Mouse (Mus musculus): Measurements from ENCODE around the gene Zfp866. TPM values are rescaled to one million over a fixed set of nuclear protein-coding genes. Genes with fewer than 3 reads are reported as not detected.

Zfp866 gene
- polyA plus RNA-seq, 1 experiment from 2014 or later = 39.6 TPM

GRCm38 (mm10) chr8:69808094-69808863 lies 17.3 kb upstream of the Zfp866 start, which contains the start of gene Gmip:
Gmip (plus strand) TSS chr8:69808679.
- Histone ChIP-seq H3K4me1 (replicated peaks) (peaks cover 19% of the 10 kb centered on the region), H3K9me3 (no peaks in the 10 kb centered on the region), H3K9ac (peak within 1 kb of the TSS; percentile 87), H3K4me2 (peak within 1 kb of the TSS; percentile 83), H3K27me3 (no peaks in the 10 kb centered on the region), H3K36me3 (peaks cover 73% of the 10 kb centered on the region), H3K4me3 (peak within 1 kb of the TSS; percentile 62), H3K27ac (replicated peaks) (peak within 1 kb of the TSS; percentile 80)
- ATAC-seq (ENCODE audit: low read depth) = peak; percentile 84
- 4% methylated on average over 28 of the region's 28 CpGs for WGBS

- H3K27ac ChIP-seq (replicated peaks) = no peak overlapping the region
- H3K9me3 ChIP-seq = no peaks in the 10 kb centered on the region
- peaks cover 75% of the 10 kb centered on the region for H3K36me3 ChIP-seq
- peaks cover 19% of the 10 kb centered on the region for H3K4me1 ChIP-seq (replicated peaks)
- 89% methylated on average over 5 of the region's 5 CpGs for WGBS
- ATAC-seq (ENCODE audit: low read depth) = no peak
- no peak overlapping the region for H3K9ac ChIP-seq
- no peaks in the 10 kb centered on the region for H3K27me3 ChIP-seq
- H3K4me2 ChIP-seq = no peak overlapping the region
- H3K4me3 ChIP-seq = no peak overlapping the region
These were observed 16.3 kb upstream of the Zfp866 start for GRCm38 (mm10) chr8:69807236-69807635.

- Histone ChIP-seq H3K9me3 (no peaks in the 10 kb centered on the region), H3K27me3 (no peaks in the 10 kb centered on the region), H3K36me3 (peaks cover 75% of the 10 kb centered on the region), H3K27ac (replicated peaks) (no peak overlapping the region), H3K4me2 (no peak overlapping the region), H3K4me1 (replicated peaks) (peaks cover 19% of the 10 kb centered on the region), H3K4me3 (no peak overlapping the region), H3K9ac (no peak overlapping the region)
- 95% methylated on average over 9 of the region's 9 CpGs for WGBS
- no peak for ATAC-seq (ENCODE audit: low read depth)
These were observed 14.5 kb upstream of the Zfp866 start for GRCm38 (mm10) chr8:69805491-69805890.

- H3K36me3 ChIP-seq = peaks cover 79% of the 10 kb centered on the region
- 96% methylated on average over 10 of the region's 10 CpGs for WGBS
- no peak overlapping the region for H3K27ac ChIP-seq (replicated peaks)
- H3K9me3 ChIP-seq = no peaks in the 10 kb centered on the region
- H3K4me1 ChIP-seq (replicated peaks) = peaks cover 19% of the 10 kb centered on the region
- no peaks in the 10 kb centered on the region for H3K27me3 ChIP-seq
- ATAC-seq (ENCODE audit: low read depth) = no peak
- H3K4me3 ChIP-seq = no peak overlapping the region
- no peak overlapping the region for H3K9ac ChIP-seq
- no peak overlapping the region for H3K4me2 ChIP-seq
These were observed 14.1 kb upstream of the Zfp866 start for GRCm38 (mm10) chr8:69805086-69805485.

- peaks cover 85% of the 10 kb centered on the region for H3K36me3 ChIP-seq
- H3K4me1 ChIP-seq (replicated peaks) = peaks cover 14% of the 10 kb centered on the region
- H3K27me3 ChIP-seq = no peaks in the 10 kb centered on the region
- H3K4me2 ChIP-seq = no peak overlapping the region
- H3K9me3 ChIP-seq = no peaks in the 10 kb centered on the region
- no peak overlapping the region for H3K27ac ChIP-seq (replicated peaks)
- H3K9ac ChIP-seq = no peak overlapping the region
- no peak for ATAC-seq (ENCODE audit: low read depth)
- WGBS = 93% methylated on average over 6 of the region's 6 CpGs
- H3K4me3 ChIP-seq = no peak overlapping the region
These were observed 13.6 kb upstream of the Zfp866 start for GRCm38 (mm10) chr8:69804537-69804936.

DNA sequence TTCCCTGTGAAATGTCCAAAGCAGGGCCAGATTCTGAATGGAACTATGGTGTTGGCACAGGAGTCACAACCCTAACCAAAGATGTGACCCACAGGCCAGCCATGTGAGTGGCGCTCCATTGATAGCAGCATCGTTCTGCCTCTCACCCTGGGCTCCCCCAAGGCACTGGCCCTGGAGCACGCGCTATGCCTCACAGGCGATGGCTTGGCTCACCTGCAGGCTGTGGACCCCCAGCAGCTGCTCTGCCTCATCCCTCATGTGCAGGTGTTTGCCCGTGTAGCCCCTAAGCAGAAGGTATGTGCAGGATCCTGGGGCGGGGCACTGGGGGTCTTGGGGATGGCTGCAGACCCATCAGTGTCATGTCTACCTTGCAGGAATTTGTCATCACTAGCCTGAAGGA lies 12.4 kb upstream of the Zfp866 start:
- H3K27ac ChIP-seq (replicated peaks) = no peak overlapping the region
- no peaks in the 10 kb centered on the region for H3K9me3 ChIP-seq
- no peak overlapping the region for H3K4me2 ChIP-seq
- H3K4me1 ChIP-seq (replicated peaks) = peaks cover 7% of the 10 kb centered on the region
- WGBS = 97% methylated on average over 7 of the region's 7 CpGs
- no peak overlapping the region for H3K9ac ChIP-seq
- peaks cover 96% of the 10 kb centered on the region for H3K36me3 ChIP-seq
- no peak overlapping the region for H3K4me3 ChIP-seq
- no peak for ATAC-seq (ENCODE audit: low read depth)
- H3K27me3 ChIP-seq = no peaks in the 10 kb centered on the region

DNA sequence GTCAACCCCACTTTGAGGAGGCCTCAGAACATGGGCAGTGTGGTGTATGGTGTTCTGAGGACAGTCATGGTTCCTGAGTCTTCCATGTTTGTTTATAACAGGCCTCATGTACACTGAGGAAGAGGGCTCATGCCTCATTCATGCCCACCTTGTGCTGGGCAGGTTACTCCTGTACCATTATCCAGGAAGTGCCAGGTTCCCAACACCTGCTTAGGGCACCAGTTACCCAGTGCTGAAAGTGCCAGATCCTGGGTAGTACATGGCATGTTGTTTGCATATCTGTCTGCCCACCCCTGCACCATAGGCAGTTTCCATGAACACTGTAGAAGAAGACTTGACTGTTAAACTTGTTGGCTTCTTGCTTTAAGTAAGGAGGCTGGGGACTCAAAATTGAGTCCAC lies 11.2 kb upstream of the Zfp866 start:
- no peaks in the 10 kb centered on the region for H3K9me3 ChIP-seq

GRCm38 (mm10) chr8:69801796-69802195 lies 10.8 kb upstream of the Zfp866 start:
- WGBS = 95% methylated on average over 4 of the region's 4 CpGs

More for the DNA sequence above, 11.2 kb upstream of the Zfp866 start:
- H3K27me3 ChIP-seq = no peaks in the 10 kb centered on the region
- ATAC-seq (ENCODE audit: low read depth) = no peak
- no peak overlapping the region for H3K9ac ChIP-seq
- H3K36me3 ChIP-seq = peaks cover 99% of the 10 kb centered on the region
- H3K4me2 ChIP-seq = no peak overlapping the region
- H3K4me1 ChIP-seq (replicated peaks) = no peaks in the 10 kb centered on the region
- no peak overlapping the region for H3K27ac ChIP-seq (replicated peaks)
- no peak overlapping the region for H3K4me3 ChIP-seq

GRCm38 (mm10) chr8:69799946-69800345 lies 9.0 kb upstream of the Zfp866 start:
- H3K36me3 ChIP-seq = peaks cover 99% of the 10 kb centered on the region
- no peaks in the 10 kb centered on the region for H3K9me3 ChIP-seq
- H3K9ac ChIP-seq = no peak overlapping the region

More at GRCm38 (mm10) chr8:69801796-69802195, 10.8 kb upstream of the Zfp866 start:
- no peaks in the 10 kb centered on the region for H3K4me1 ChIP-seq (replicated peaks)
- no peak overlapping the region for H3K4me2 ChIP-seq
- no peak overlapping the region for H3K9ac ChIP-seq
- H3K4me3 ChIP-seq = no peak overlapping the region
- H3K27ac ChIP-seq (replicated peaks) = no peak overlapping the region
- no peaks in the 10 kb centered on the region for H3K9me3 ChIP-seq
- ATAC-seq (ENCODE audit: low read depth) = no peak
- peaks cover 99% of the 10 kb centered on the region for H3K36me3 ChIP-seq
- no peaks in the 10 kb centered on the region for H3K27me3 ChIP-seq

DNA sequence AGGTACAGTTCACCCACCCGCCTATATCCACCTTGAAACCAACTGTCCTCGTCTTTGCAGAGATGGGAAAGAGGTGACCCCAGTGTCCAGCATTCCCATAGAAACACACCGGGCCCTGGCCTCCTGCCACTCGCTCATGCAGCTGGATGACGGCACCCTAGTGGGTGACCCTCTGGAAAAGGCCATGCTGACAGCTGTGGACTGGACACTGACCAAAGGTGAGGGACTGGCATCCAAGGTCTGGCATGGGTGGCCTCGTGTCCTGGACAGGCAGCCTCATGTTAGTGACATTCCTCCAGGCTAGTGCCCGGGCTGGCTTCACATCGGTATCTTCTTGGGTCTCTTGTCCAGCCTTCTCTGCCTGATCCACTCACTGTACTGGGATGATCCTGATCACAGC lies 8.3 kb upstream of the Zfp866 start:
- Histone ChIP-seq H3K36me3 (peaks cover 100% of the 10 kb centered on the region), H3K27ac (replicated peaks) (no peak overlapping the region), H3K9ac (no peak overlapping the region), H3K9me3 (no peaks in the 10 kb centered on the region), H3K4me2 (no peak overlapping the region), H3K27me3 (no peaks in the 10 kb centered on the region), H3K4me1 (replicated peaks) (no peaks in the 10 kb centered on the region), H3K4me3 (no peak overlapping the region)
- no peak for ATAC-seq (ENCODE audit: low read depth)
- WGBS = 91% methylated on average over 8 of the region's 8 CpGs

More at GRCm38 (mm10) chr8:69799946-69800345, 9.0 kb upstream of the Zfp866 start:
- no peak for ATAC-seq (ENCODE audit: low read depth)
- H3K4me2 ChIP-seq = no peak overlapping the region
- no peak overlapping the region for H3K27ac ChIP-seq (replicated peaks)
- H3K4me3 ChIP-seq = no peak overlapping the region
- 92% methylated on average over 5 of the region's 5 CpGs for whole genome bisulfite sequencing
- no peaks in the 10 kb centered on the region for H3K27me3 ChIP-seq
- H3K4me1 ChIP-seq (replicated peaks) = no peaks in the 10 kb centered on the region

DNA sequence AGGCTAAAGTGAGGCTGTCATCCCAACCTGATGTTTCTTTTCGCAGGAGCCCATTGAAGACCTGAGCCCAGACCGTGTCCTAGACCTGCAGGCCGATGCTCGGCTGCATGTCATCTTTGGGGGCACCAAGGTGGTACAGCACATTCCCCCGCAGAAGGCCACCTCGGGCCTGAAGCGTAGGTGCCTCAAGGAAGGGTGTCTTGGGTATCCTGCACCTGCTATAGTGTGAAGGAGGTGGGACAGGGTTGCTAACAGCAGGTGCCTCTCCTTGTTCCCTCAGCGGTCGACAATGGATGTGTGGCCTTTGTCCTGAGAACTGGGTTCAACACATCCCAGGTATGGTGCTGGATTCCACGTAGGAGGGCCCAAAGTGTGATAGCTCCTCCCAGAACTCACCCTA lies 6.7 kb upstream of the Zfp866 start:
- H3K4me2 ChIP-seq = no peak overlapping the region
- H3K4me1 ChIP-seq (replicated peaks) = peaks cover 11% of the 10 kb centered on the region
- H3K27ac ChIP-seq (replicated peaks) = no peak overlapping the region
- no peak overlapping the region for H3K4me3 ChIP-seq
- no peak overlapping the region for H3K9ac ChIP-seq
- WGBS = 94% methylated on average over 10 of the region's 10 CpGs
- ATAC-seq (ENCODE audit: low read depth) = no peak
- H3K36me3 ChIP-seq = peaks cover 95% of the 10 kb centered on the region
- no peaks in the 10 kb centered on the region for H3K9me3 ChIP-seq
- no peaks in the 10 kb centered on the region for H3K27me3 ChIP-seq

GRCm38 (mm10) chr8:69796721-69797345 lies 5.9 kb upstream of the Zfp866 start:
- no peak for ATAC-seq (ENCODE audit: low read depth)
- Histone ChIP-seq H3K27ac (replicated peaks) (no peak overlapping the region), H3K4me3 (no peak overlapping the region), H3K27me3 (no peaks in the 10 kb centered on the region), H3K4me2 (no peak overlapping the region), H3K9ac (no peak overlapping the region), H3K9me3 (no peaks in the 10 kb centered on the region), H3K4me1 (replicated peaks) (peaks cover 19% of the 10 kb centered on the region), H3K36me3 (peaks cover 87% of the 10 kb centered on the region)
- 94% methylated on average over 16 of the region's 16 CpGs for WGBS

All from neural tube, embryonic 13.5 days (tissue).